Mouse (Mus musculus) stomach, embryonic 15.5 days (tissue): ENCODE measurements around the gene Olfr1089. TPM values are rescaled to one million over a fixed set of nuclear protein-coding genes. Genes with fewer than 3 reads are reported as not detected.

Experiments used
- ATAC-seq: fragments of 200-750 bp; cut with Nextera tagmentation; 2 replicates; pipeline ENCODE4 v1.8.0; 2017; ENCODE audit warnings: low read depth, moderate number of reproducible peaks, moderate TSS enrichment; ENCODE audit not compliant: insufficient read depth, low FRiP score
- H3K27ac ChIP-seq: fragments of 300-500 bp; sonication (generic); 2 replicates; pipeline ENCODE4 v1.5.1; 2015; ENCODE audit warnings: mild to moderate bottlenecking, inconsistent platforms
- H3K27me3 ChIP-seq: fragments of 300-500 bp; sonication (generic); replicated peaks from 2 replicates; pipeline ENCODE4 v1.6.1; 2015; ENCODE audit warnings: inconsistent platforms
- H3K36me3 ChIP-seq: fragments of 300-500 bp; sonication (generic); 2 replicates; pipeline ENCODE4 v1.6.1; 2015; ENCODE audit warnings: inconsistent platforms
- H3K4me1 ChIP-seq: fragments of 300-500 bp; sonication (generic); 2 replicates; pipeline ENCODE4 v1.6.1; 2015; ENCODE audit warnings: inconsistent platforms
- H3K4me2 ChIP-seq: fragments of 300-500 bp; sonication (generic); 2 replicates; pipeline ENCODE4 v1.6.1; 2015; ENCODE audit warnings: mild to moderate bottlenecking, inconsistent platforms
- H3K4me3 ChIP-seq: fragments of 300-500 bp; sonication (generic); replicated peaks from 2 replicates; pipeline ENCODE4 v1.5.1; 2015; ENCODE audit warnings: inconsistent platforms
- H3K9ac ChIP-seq: fragments of 300-500 bp; sonication (generic); 2 replicates; pipeline ENCODE4 v1.6.1; 2015; ENCODE audit warnings: inconsistent platforms
- H3K9me3 ChIP-seq: fragments of 300-500 bp; sonication (generic); 2 replicates; pipeline ENCODE4 v1.6.1; 2016; ENCODE audit warnings: inconsistent platforms
- WGBS: fragments of 180-500 bp; shearing (Covaris S2); methylation state at CpG from one replicate; pipeline ENCODE4 v1.1.7; 2015; 5-methylcytosine and 5-hydroxymethylcytosine counted together
- polyA plus RNA-seq: library from polyadenylated mRNA; unstranded; fragments of >200 nt; fragmentation: Nextera tagmentation; extraction: Ambion mirVana; gene quantifications from 2 replicates; pipeline ENCODE4 v1.2.1, GENCODE M21; 2015

The Olfr1089 gene
- polyA plus RNA-seq = not detected in 2 replicates

- no peak within 1 kb of the TSS for H3K4me3 ChIP-seq
- ATAC-seq = no peak
- no peak within 1 kb of the TSS for H3K27ac ChIP-seq
- no peak within 1 kb of the TSS for H3K9ac ChIP-seq
- H3K4me2 ChIP-seq = no peak within 1 kb of the TSS
- no peaks in the 10 kb centered on the region for H3K27me3 ChIP-seq
- H3K4me1 ChIP-seq = no peaks in the 10 kb centered on the region
- no peaks in the 10 kb centered on the region for H3K9me3 ChIP-seq
- H3K36me3 ChIP-seq = no peaks in the 10 kb centered on the region
Measured at GRCm38 (mm10) chr2:86733601-86734000, at the start of gene Olfr1089. Olfr1089 (minus strand) TSS chr2:86733701.

GRCm38 (mm10) chr2:86782179-86782578 is 48.7 kb upstream of the Olfr1089 start, which contains the start of gene Olfr1093:
Olfr1093 (plus strand) TSS chr2:86782479.
- no peak for ATAC-seq

DNA sequence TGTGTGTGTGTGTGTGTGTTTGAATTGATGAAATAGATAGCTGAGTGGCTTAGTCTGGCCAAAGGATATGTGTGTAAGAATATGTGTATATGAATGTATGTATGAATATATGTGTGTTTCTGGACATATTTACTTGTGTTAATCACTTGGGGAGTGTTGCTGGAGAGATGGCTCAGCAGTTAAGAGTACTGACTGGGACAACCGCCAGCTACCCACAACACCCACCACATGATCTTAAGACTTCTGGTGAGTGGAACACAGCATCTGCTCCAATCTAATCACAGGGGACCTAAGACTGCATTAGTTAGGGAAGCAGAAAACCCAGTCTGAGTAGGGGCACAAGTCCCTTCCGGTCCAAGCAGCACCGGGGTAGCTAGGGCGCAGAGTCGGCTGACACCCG is 27.5 kb upstream of the Olfr1089 start:
- no peak for ATAC-seq
- Histone ChIP-seq H3K4me3 (no peak overlapping the region), H3K9me3 (no peaks in the 10 kb centered on the region), H3K4me2 (no peak overlapping the region), H3K9ac (no peak overlapping the region), H3K27ac (no peak overlapping the region), H3K36me3 (no peaks in the 10 kb centered on the region), H3K27me3 (no peaks in the 10 kb centered on the region), H3K4me1 (no peaks in the 10 kb centered on the region)
- WGBS = 96% methylated on average over 6 of the region's 6 CpGs

More at GRCm38 (mm10) chr2:86782179-86782578, 48.7 kb upstream of the Olfr1089 start, which contains the start of gene Olfr1093:
- no peak within 1 kb of the TSS for H3K27ac ChIP-seq
- H3K4me3 ChIP-seq = no peak within 1 kb of the TSS
- H3K4me2 ChIP-seq = no peak within 1 kb of the TSS
- WGBS = 69% methylated on average over 2 of the region's 2 CpGs
- H3K9me3 ChIP-seq = no peaks in the 10 kb centered on the region
- no peak within 1 kb of the TSS for H3K9ac ChIP-seq
- H3K4me1 ChIP-seq = no peaks in the 10 kb centered on the region
- H3K36me3 ChIP-seq = no peaks in the 10 kb centered on the region
- H3K27me3 ChIP-seq = no peaks in the 10 kb centered on the region

DNA sequence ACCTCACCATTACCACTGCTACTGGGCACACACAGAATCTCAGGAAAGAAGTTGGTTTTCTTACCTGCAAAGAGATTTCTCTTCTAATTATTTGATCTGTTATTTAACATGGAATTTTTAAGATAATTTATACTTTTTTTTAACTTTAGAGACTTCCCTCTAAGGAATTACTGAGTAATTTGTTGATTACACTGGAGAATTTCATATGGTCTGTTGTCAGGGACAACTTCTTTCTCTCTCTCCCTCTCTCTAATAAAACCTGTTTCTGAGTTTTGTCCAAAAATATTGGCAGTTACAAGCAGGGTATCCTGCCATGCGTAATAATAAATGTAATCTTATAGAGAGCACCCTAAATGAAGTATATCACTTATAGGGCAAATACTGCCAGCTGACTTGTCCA is 25.4 kb upstream of the Olfr1089 start, which contains the start of gene Olfr1090:
TSS of gene Olfr1090 (minus strand) at position 101 of the 400 bp plus-strand sequence.
- Histone ChIP-seq H3K36me3 (no peaks in the 10 kb centered on the region), H3K4me3 (no peak within 1 kb of the TSS), H3K27ac (no peak within 1 kb of the TSS), H3K27me3 (no peaks in the 10 kb centered on the region), H3K4me2 (no peak within 1 kb of the TSS), H3K9me3 (no peaks in the 10 kb centered on the region), H3K4me1 (no peaks in the 10 kb centered on the region), H3K9ac (no peak within 1 kb of the TSS)
- 95% methylated on average over 1 of the region's 1 CpGs for WGBS
- no peak for ATAC-seq

- Histone ChIP-seq H3K27me3 (no peaks in the 10 kb centered on the region), H3K4me2 (no peak within 1 kb of the TSS), H3K9ac (no peak within 1 kb of the TSS), H3K9me3 (no peaks in the 10 kb centered on the region), H3K4me3 (no peak within 1 kb of the TSS), H3K27ac (no peak within 1 kb of the TSS), H3K36me3 (no peaks in the 10 kb centered on the region), H3K4me1 (no peaks in the 10 kb centered on the region)
- no peak for ATAC-seq
Measured at GRCm38 (mm10) chr2:86698295-86698694, 35.2 kb downstream of the Olfr1089 start, which contains the start of gene Olfr1087. Olfr1087 (minus strand) TSS chr2:86698395.

Other genes starting within 250 kb of the Olfr1089 start
- gene Olfr228, start 246.3 kb downstream of the Olfr1089 start, polyA plus RNA-seq = not detected in 2 replicates
- gene Olfr1076, start 225.2 kb downstream of the Olfr1089 start, polyA plus RNA-seq = not detected in 2 replicates
- gene Olfr1079, start 191.2 kb downstream of the Olfr1089 start, polyA plus RNA-seq = not detected in 2 replicates
- not detected in 2 replicates for gene Olfr1080, start 175.5 kb downstream of the Olfr1089 start, polyA plus RNA-seq
- gene Olfr1082, start 134.7 kb downstream of the Olfr1089 start, polyA plus RNA-seq = not detected in 2 replicates
- gene Olfr1084, start 94.0 kb downstream of the Olfr1089 start, polyA plus RNA-seq = not detected in 2 replicates
- not detected in 2 replicates for gene Olfr1085, start 71.7 kb downstream of the Olfr1089 start, polyA plus RNA-seq
- not detected in 2 replicates for gene Olfr1086, start 53.6 kb downstream of the Olfr1089 start, polyA plus RNA-seq
- gene Olfr1087, start 35.3 kb downstream of the Olfr1089 start, polyA plus RNA-seq = not detected in 2 replicates
- not detected in 2 replicates for gene Olfr1090, start 25.3 kb upstream of the Olfr1089 start, polyA plus RNA-seq
- gene Olfr1093, start 48.8 kb upstream of the Olfr1089 start, polyA plus RNA-seq = not detected in 2 replicates
- not detected in 2 replicates for gene Olfr141, start 76.3 kb upstream of the Olfr1089 start, polyA plus RNA-seq
- gene Olfr1094, start 91.0 kb upstream of the Olfr1089 start, polyA plus RNA-seq = not detected in 2 replicates
- gene Olfr1095, start 118.0 kb upstream of the Olfr1089 start, polyA plus RNA-seq = not detected in 2 replicates
- not detected in 2 replicates for gene Gm13723, start 141.1 kb upstream of the Olfr1089 start, polyA plus RNA-seq
- gene Olfr1097, start 158.5 kb upstream of the Olfr1089 start, polyA plus RNA-seq = not detected in 2 replicates
- not detected in 2 replicates for gene Olfr1098, start 190.8 kb upstream of the Olfr1089 start, polyA plus RNA-seq
- not detected in 2 replicates for gene Olfr1099, start 227.0 kb upstream of the Olfr1089 start, polyA plus RNA-seq
- not detected in 2 replicates for gene Olfr1100, start 246.3 kb upstream of the Olfr1089 start, polyA plus RNA-seq